Mouse (Mus musculus) cerebellum, adult (tissue): ENCODE measurements around the gene Prox2.
"Not testable (repeated sequence)": the region's sequence is repeated elsewhere in the genome, so short reads cannot be mapped to it uniquely, and the experiment has no call there.

Experiments used
- ATAC-seq: cut with Nextera tagmentation; 2 replicates; pipeline ENCODE4 v1.9.2; 2017; ENCODE audit warnings: mild to moderate bottlenecking, moderate library complexity, mixed read lengths; ENCODE audit not compliant: insufficient number of reproducible peaks, low FRiP score, low TSS enrichment

Gene Prox2

GRCm38 (mm10) chr12:85110698-85111592, at the start of gene Prox2, which contains the start of gene Dlst:
Gene Prox2, minus strand, starts transcription at chr12:85110759.
Gene Dlst, plus strand, starts transcription at chr12:85110833.
- ATAC-seq: peak; percentile 96

GRCm38 (mm10) chr12:85159592-85159991, 49.0 kb upstream of the Prox2 start:
- no peak for ATAC-seq

GRCm38 (mm10) chr12:85158801-85159200, 48.2 kb upstream of the Prox2 start:
- no peak for ATAC-seq

GRCm38 (mm10) chr12:85157797-85158460, 47.4 kb upstream of the Prox2 start:
- no peak for ATAC-seq

GRCm38 (mm10) chr12:85156324-85156723, 45.8 kb upstream of the Prox2 start:
- ATAC-seq: no peak

GRCm38 (mm10) chr12:85153011-85153410, 42.5 kb upstream of the Prox2 start:
- ATAC-seq: no peak

- ATAC-seq: peak; percentile 94
Observed at GRCm38 (mm10) chr12:85151002-85151774, 40.6 kb upstream of the Prox2 start, which contains the start of gene Rps6kl1. Gene Rps6kl1, minus strand, starts transcription at chr12:85151264.

- ATAC-seq: no peak; the same call in 1 of the 2 replicates
Observed at GRCm38 (mm10) chr12:85150321-85151001, 39.9 kb upstream of the Prox2 start.

- ATAC-seq: no peak
Observed at GRCm38 (mm10) chr12:85146881-85147280, 36.3 kb upstream of the Prox2 start.

- no peak for ATAC-seq
Observed at GRCm38 (mm10) chr12:85146355-85146754, 35.8 kb upstream of the Prox2 start.

GRCm38 (mm10) chr12:85145630-85146029, 35.1 kb upstream of the Prox2 start:
- ATAC-seq: no peak

- ATAC-seq: no peak
Observed at GRCm38 (mm10) chr12:85144821-85145220, 34.3 kb upstream of the Prox2 start.

- not testable (repeated sequence) for ATAC-seq
Observed at GRCm38 (mm10) chr12:85144276-85144675, 33.7 kb upstream of the Prox2 start.

- no peak for ATAC-seq
Observed at GRCm38 (mm10) chr12:85142803-85143202, 32.2 kb upstream of the Prox2 start.

- ATAC-seq: no peak
Observed at GRCm38 (mm10) chr12:85141096-85141495, 30.5 kb upstream of the Prox2 start.

GRCm38 (mm10) chr12:85140036-85140701, 29.6 kb upstream of the Prox2 start:
- ATAC-seq: no peak

- no peak for ATAC-seq
Observed at GRCm38 (mm10) chr12:85136627-85137026, 26.1 kb upstream of the Prox2 start.

GRCm38 (mm10) chr12:85135513-85136470, 25.2 kb upstream of the Prox2 start:
- peak; percentile 42; the same call in 1 of the 2 replicates for ATAC-seq
